Mouse (Mus musculus) forebrain, embryonic 13.5 days (tissue): ENCODE measurements around the gene Rpp30. TPM values are rescaled to one million over a fixed set of nuclear protein-coding genes. Genes with fewer than 3 reads are reported as not detected.

ENCODE experiments used
- ATAC-seq: fragments of 200-750 bp; cut with Nextera tagmentation; 2 replicates; pipeline ENCODE4 v1.8.0; 2017
- H3K27ac ChIP-seq: fragments of 300-500 bp; sonication (generic); 2 replicates; pipeline ENCODE4 v1.5.1; 2015; ENCODE audit warnings: inconsistent platforms, mild to moderate bottlenecking, moderate library complexity
- H3K27me3 ChIP-seq: fragments of 300-500 bp; sonication (generic); 2 replicates; pipeline ENCODE4 v1.6.1; 2015; ENCODE audit warnings: mild to moderate bottlenecking, inconsistent platforms
- H3K36me3 ChIP-seq: fragments of 300-500 bp; sonication (generic); 2 replicates; pipeline ENCODE4 v1.6.1; 2015; ENCODE audit warnings: mild to moderate bottlenecking, inconsistent platforms; ENCODE audit not compliant: poor library complexity, severe bottlenecking
- H3K4me1 ChIP-seq: fragments of 300-500 bp; sonication (generic); 2 replicates; pipeline ENCODE4 v1.6.1; 2015; ENCODE audit warnings: inconsistent platforms
- H3K4me2 ChIP-seq: fragments of 300-500 bp; sonication (generic); 2 replicates; pipeline ENCODE4 v1.6.1; 2015; ENCODE audit warnings: inconsistent platforms, mild to moderate bottlenecking, moderate library complexity
- H3K4me3 ChIP-seq: fragments of 300-500 bp; sonication (generic); 2 replicates; pipeline ENCODE4 v1.5.1; 2015; ENCODE audit warnings: mild to moderate bottlenecking, inconsistent platforms
- H3K9ac ChIP-seq: fragments of 300-500 bp; sonication (generic); 2 replicates; pipeline ENCODE4 v1.6.1; 2015; ENCODE audit warnings: mild to moderate bottlenecking, inconsistent platforms
- H3K9me3 ChIP-seq: fragments of 300-500 bp; sonication (generic); replicated peaks from 2 replicates; pipeline ENCODE4 v1.6.1; 2016; ENCODE audit warnings: inconsistent platforms
- WGBS: fragments of 180-500 bp; shearing (Covaris S2); methylation state at CpG from one replicate; pipeline ENCODE4 v1.1.7; 2015; 5-methylcytosine and 5-hydroxymethylcytosine counted together
- polyA plus RNA-seq: library from polyadenylated mRNA; unstranded; fragments of >200 nt; fragmentation: Nextera tagmentation; extraction: Ambion mirVana; gene quantifications from 2 replicates; pipeline ENCODE4 v1.2.1, GENCODE M21; 2015

Rpp30 gene
- polyA plus RNA-seq, 1 experiment from 2014 or later: 123 TPM

- no peak for ATAC-seq
- no peak overlapping the region for H3K27ac ChIP-seq
- no peak overlapping the region for H3K4me2 ChIP-seq
- H3K4me1 ChIP-seq: peaks cover 14% of the 10 kb centered on the region
- no peak overlapping the region for H3K9ac ChIP-seq
- 77% methylated on average over 26 of the region's 26 CpGs for WGBS
- H3K9me3 ChIP-seq: no peaks in the 10 kb centered on the region
- no peak overlapping the region for H3K4me3 ChIP-seq
- H3K27me3 ChIP-seq: no peaks in the 10 kb centered on the region
- H3K36me3 ChIP-seq: peaks cover 8% of the 10 kb centered on the region
Measured at GRCm38 (mm10) chr19:36109318-36109944, 25.9 kb downstream of the Rpp30 start.

GRCm38 (mm10) chr19:36110465-36110864 is 26.9 kb downstream of the Rpp30 start:
- peaks cover 14% of the 10 kb centered on the region for H3K4me1 ChIP-seq
- peaks cover 5% of the 10 kb centered on the region for H3K36me3 ChIP-seq
- H3K27me3 ChIP-seq: no peaks in the 10 kb centered on the region
- no peak overlapping the region for H3K4me3 ChIP-seq
- H3K9ac ChIP-seq: no peak overlapping the region
- whole genome bisulfite sequencing: 59% methylated on average over 7 of the region's 7 CpGs
- no peak overlapping the region for H3K27ac ChIP-seq
- no peaks in the 10 kb centered on the region for H3K9me3 ChIP-seq
- peak; percentile 39; the same call in 1 of the 2 replicates for ATAC-seq
- no peak overlapping the region for H3K4me2 ChIP-seq

GRCm38 (mm10) chr19:36111054-36111895 is 27.8 kb downstream of the Rpp30 start:
- Histone ChIP-seq H3K27ac (no peak overlapping the region), H3K4me2 (peak overlapping the region; percentile 54), H3K9ac (no peak overlapping the region), H3K4me1 (peaks cover 14% of the 10 kb centered on the region), H3K4me3 (no peak overlapping the region), H3K36me3 (no peaks in the 10 kb centered on the region), H3K27me3 (no peaks in the 10 kb centered on the region), H3K9me3 (no peaks in the 10 kb centered on the region)
- peak; percentile 59; the same call in 1 of the 2 replicates for ATAC-seq
- 29% methylated on average over 7 of the region's 7 CpGs for WGBS

GRCm38 (mm10) chr19:36112007-36112406 is 28.5 kb downstream of the Rpp30 start:
- peak overlapping the region; percentile 20 for H3K4me3 ChIP-seq
- H3K27me3 ChIP-seq: no peaks in the 10 kb centered on the region
- H3K9me3 ChIP-seq: no peaks in the 10 kb centered on the region
- no peak overlapping the region for H3K27ac ChIP-seq
- H3K4me1 ChIP-seq: peaks cover 14% of the 10 kb centered on the region
- H3K9ac ChIP-seq: peak overlapping the region; percentile 26; the same call in 1 of the 2 replicates
- H3K36me3 ChIP-seq: no peaks in the 10 kb centered on the region
- ATAC-seq: peak; percentile 52
- 31% methylated on average over 17 of the region's 17 CpGs for WGBS
- peak overlapping the region; percentile 54 for H3K4me2 ChIP-seq

GRCm38 (mm10) chr19:36116185-36116584 is 32.7 kb downstream of the Rpp30 start:
- no peaks in the 10 kb centered on the region for H3K27me3 ChIP-seq
- peaks cover 9% of the 10 kb centered on the region for H3K4me1 ChIP-seq
- no peak overlapping the region for H3K4me2 ChIP-seq
- no peak overlapping the region for H3K27ac ChIP-seq
- H3K9ac ChIP-seq: no peak overlapping the region
- 97% methylated on average over 4 of the region's 4 CpGs for WGBS
- no peak for ATAC-seq
- no peaks in the 10 kb centered on the region for H3K9me3 ChIP-seq
- H3K36me3 ChIP-seq: no peaks in the 10 kb centered on the region
- H3K4me3 ChIP-seq: no peak overlapping the region

GRCm38 (mm10) chr19:36119219-36119618 is 35.7 kb downstream of the Rpp30 start:
- no peaks in the 10 kb centered on the region for H3K36me3 ChIP-seq
- H3K4me1 ChIP-seq: no peaks in the 10 kb centered on the region
- no peak overlapping the region for H3K4me3 ChIP-seq
- no peak overlapping the region for H3K9ac ChIP-seq
- whole genome bisulfite sequencing: 90% methylated on average over 8 of the region's 8 CpGs
- H3K27ac ChIP-seq: no peak overlapping the region
- ATAC-seq: no peak
- H3K27me3 ChIP-seq: no peaks in the 10 kb centered on the region
- no peak overlapping the region for H3K4me2 ChIP-seq
- peaks cover 5% of the 10 kb centered on the region; the same call in 1 of the 2 replicates for H3K9me3 ChIP-seq

- no peaks in the 10 kb centered on the region for H3K4me1 ChIP-seq
Measured at GRCm38 (mm10) chr19:36119783-36120471, 36.4 kb downstream of the Rpp30 start, which contains the start of gene Ankrd1. TSS of gene Ankrd1 (minus strand) at chr19:36120099.

GRCm38 (mm10) chr19:36124203-36124602 is 40.7 kb downstream of the Rpp30 start:
- Histone ChIP-seq H3K4me3 (no peak overlapping the region), H3K9ac (no peak overlapping the region), H3K4me2 (no peak overlapping the region), H3K27me3 (no peaks in the 10 kb centered on the region), H3K27ac (no peak overlapping the region), H3K9me3 (peaks cover 5% of the 10 kb centered on the region; the same call in 1 of the 2 replicates), H3K36me3 (no peaks in the 10 kb centered on the region), H3K4me1 (no peaks in the 10 kb centered on the region)
- ATAC-seq: no peak
- 82% methylated on average over 1 of the region's 1 CpGs for WGBS

More at GRCm38 (mm10) chr19:36119783-36120471, 36.4 kb downstream of the Rpp30 start, which contains the start of gene Ankrd1:
- Histone ChIP-seq H3K4me3 (no peak within 1 kb of the TSS), H3K27ac (no peak within 1 kb of the TSS), H3K9me3 (peaks cover 5% of the 10 kb centered on the region; the same call in 1 of the 2 replicates), H3K9ac (no peak within 1 kb of the TSS), H3K27me3 (no peaks in the 10 kb centered on the region), H3K36me3 (no peaks in the 10 kb centered on the region), H3K4me2 (no peak within 1 kb of the TSS)
- WGBS: 88% methylated on average over 14 of the region's 14 CpGs
- ATAC-seq: no peak

- no peak for ATAC-seq
- Histone ChIP-seq H3K4me1 (no peaks in the 10 kb centered on the region), H3K4me3 (no peak overlapping the region), H3K36me3 (no peaks in the 10 kb centered on the region), H3K27ac (no peak overlapping the region), H3K27me3 (no peaks in the 10 kb centered on the region), H3K9ac (no peak overlapping the region), H3K4me2 (no peak overlapping the region), H3K9me3 (peaks cover 1% of the 10 kb centered on the region; the same call in 1 of the 2 replicates)
- 96% methylated on average over 3 of the region's 3 CpGs for WGBS
Measured at GRCm38 (mm10) chr19:36128440-36128839, 44.9 kb downstream of the Rpp30 start.

- Histone ChIP-seq H3K4me3 (no peak overlapping the region), H3K36me3 (no peaks in the 10 kb centered on the region), H3K27me3 (no peaks in the 10 kb centered on the region), H3K4me2 (no peak overlapping the region), H3K9ac (no peak overlapping the region), H3K27ac (no peak overlapping the region), H3K4me1 (no peaks in the 10 kb centered on the region), H3K9me3 (no peaks in the 10 kb centered on the region)
- no peak for ATAC-seq
- 73% methylated on average over 9 of the region's 9 CpGs for WGBS
Measured at GRCm38 (mm10) chr19:36129213-36129612, 45.7 kb downstream of the Rpp30 start.

- Histone ChIP-seq H3K4me2 (no peak overlapping the region), H3K9me3 (no peaks in the 10 kb centered on the region), H3K4me1 (no peaks in the 10 kb centered on the region), H3K4me3 (no peak overlapping the region), H3K36me3 (no peaks in the 10 kb centered on the region), H3K27me3 (no peaks in the 10 kb centered on the region), H3K27ac (no peak overlapping the region), H3K9ac (no peak overlapping the region)
- WGBS: 60% methylated on average over 12 of the region's 12 CpGs
- no peak for ATAC-seq
Measured at GRCm38 (mm10) chr19:36129643-36130042, 46.1 kb downstream of the Rpp30 start.

- Histone ChIP-seq H3K4me1 (no peaks in the 10 kb centered on the region), H3K27me3 (no peaks in the 10 kb centered on the region), H3K36me3 (no peaks in the 10 kb centered on the region), H3K27ac (no peak overlapping the region), H3K4me3 (no peak overlapping the region), H3K9ac (no peak overlapping the region), H3K9me3 (no peaks in the 10 kb centered on the region), H3K4me2 (no peak overlapping the region)
- WGBS: 38% methylated on average over 2 of the region's 2 CpGs
- ATAC-seq: no peak
Measured at GRCm38 (mm10) chr19:36130181-36130580, 46.7 kb downstream of the Rpp30 start.
